ENCODE assay signal across 8 mouse cellular contexts in genomic region chr4:151604481-151604880, GRCm38 (mm10).
A peak's percentile ranks its signal among the peaks of the same experiment; 100 is the strongest.
DNase-seq lines count a peak whose midpoint lies in the region; ATAC-seq and TF ChIP-seq lines count a peak whose summit lies in the region.

No protein-coding gene starts in this region.

- WGBS in embryonic facial prominence, embryonic 12.5 days = 8% methylated on average over 16 of the region's 16 CpGs
- WGBS in heart, embryonic 13.5 days = 5% methylated on average over 16 of the region's 16 CpGs
- WGBS in kidney, embryonic 16.5 days = 6% methylated on average over 16 of the region's 16 CpGs
- 10% methylated on average over 16 of the region's 16 CpGs for WGBS in liver, embryonic 14.5 days (ENCODE audit: insufficient replicate concordance)

- no peaks in the 10 kb centered on the region for H3K27me3 ChIP-seq in embryonic facial prominence, embryonic 12.5 days
- peaks cover 11% of the 10 kb centered on the region; the same call in 1 of the 2 replicates for H3K27me3 ChIP-seq in heart, embryonic 13.5 days (replicated peaks)
- no peaks in the 10 kb centered on the region; the same call in 1 of the 2 replicates for H3K27me3 ChIP-seq in kidney, embryonic 16.5 days (ENCODE audit: insufficient read depth, low read length)
- H3K27me3 ChIP-seq in liver, embryonic 14.5 days (ENCODE audit: control insufficient read depth, insufficient read depth, low read length) = no peaks in the 10 kb centered on the region

- no peak overlapping the region for H3K9ac ChIP-seq in embryonic facial prominence, embryonic 12.5 days
- no peak overlapping the region for H3K9ac ChIP-seq in heart, embryonic 13.5 days
- H3K9ac ChIP-seq in kidney, embryonic 16.5 days (replicated peaks; ENCODE audit: low read length) = no peak overlapping the region
- no peak overlapping the region for H3K9ac ChIP-seq in liver, embryonic 14.5 days (replicated peaks)

- H3K4me1 ChIP-seq in embryonic facial prominence, embryonic 12.5 days = no peaks in the 10 kb centered on the region
- H3K4me1 ChIP-seq in heart, embryonic 13.5 days = no peaks in the 10 kb centered on the region
- H3K4me1 ChIP-seq in kidney, embryonic 16.5 days (ENCODE audit: insufficient read depth, low read length) = no peaks in the 10 kb centered on the region
- no peaks in the 10 kb centered on the region for H3K4me1 ChIP-seq in liver, embryonic 14.5 days (replicated peaks; ENCODE audit: control insufficient read depth in 2 of 2, insufficient read depth in 2 of 2, low read length in 1 of 2)

- H3K4me3 ChIP-seq in embryonic facial prominence, embryonic 12.5 days = no peak overlapping the region
- no peak overlapping the region for H3K4me3 ChIP-seq in heart, embryonic 13.5 days
- no peak overlapping the region for H3K4me3 ChIP-seq in kidney, embryonic 16.5 days (ENCODE audit: low read length)
- H3K4me3 ChIP-seq in liver, embryonic 14.5 days (ENCODE audit: insufficient read depth in 1 of 2, low read depth in 2 of 2, low read length in 2 of 2) = no peak overlapping the region

- no peak overlapping the region for H3K27ac ChIP-seq in embryonic facial prominence, embryonic 12.5 days
- no peak overlapping the region for H3K27ac ChIP-seq in heart, embryonic 13.5 days (replicated peaks)
- H3K27ac ChIP-seq in kidney, embryonic 16.5 days (ENCODE audit: low read length) = no peak overlapping the region
- H3K27ac ChIP-seq in liver, embryonic 14.5 days = no peak overlapping the region

- H3K4me2 ChIP-seq in embryonic facial prominence, embryonic 12.5 days (replicated peaks) = no peak overlapping the region
- H3K4me2 ChIP-seq in heart, embryonic 13.5 days = no peak overlapping the region
- H3K4me2 ChIP-seq in kidney, embryonic 16.5 days (replicated peaks; ENCODE audit: low read depth, low read length) = no peak overlapping the region
- H3K4me2 ChIP-seq in liver, embryonic 14.5 days (ENCODE audit: low read depth) = no peak overlapping the region

- no peaks in the 10 kb centered on the region for H3K9me3 ChIP-seq in embryonic facial prominence, embryonic 12.5 days
- no peaks in the 10 kb centered on the region for H3K9me3 ChIP-seq in heart, embryonic 13.5 days
- H3K9me3 ChIP-seq in kidney, embryonic 16.5 days (ENCODE audit: low read length) = no peaks in the 10 kb centered on the region
- no peaks in the 10 kb centered on the region for H3K9me3 ChIP-seq in liver, embryonic 14.5 days (ENCODE audit: control insufficient read depth, low read length)

- TF ChIP-seq EP300 in liver, embryonic 14.5 days (IDR thresholded peaks at IDR 0.05; ENCODE audit: low read depth) = no peak

- peak; percentile 41 for DNase-seq in layer of hippocampus, adult 11-12 months (ENCODE audit: low spot score)
- DNase-seq in layer of hippocampus, adult 9-10 months (ENCODE audit: low spot score) = no peak
- DNase-seq in liver, embryonic 14.5 days (ENCODE audit: low read depth in 3 of 3, low spot score in 3 of 3) = peak; percentile 28 to 43 (median 33)
- peak; percentile 92 for DNase-seq in ovary, postnatal 14 days (ENCODE audit: low spot score)
- peak; percentile 81 to 91 for DNase-seq in urinary bladder, postnatal 4 days (ENCODE audit: low spot score in 2 of 2)

- no peaks in the 10 kb centered on the region for H3K36me3 ChIP-seq in embryonic facial prominence, embryonic 12.5 days
- no peaks in the 10 kb centered on the region for H3K36me3 ChIP-seq in heart, embryonic 13.5 days
- no peaks in the 10 kb centered on the region for H3K36me3 ChIP-seq in kidney, embryonic 16.5 days (ENCODE audit: insufficient read depth, low read length)
- no peaks in the 10 kb centered on the region for H3K36me3 ChIP-seq in liver, embryonic 14.5 days (replicated peaks; ENCODE audit: control insufficient read depth, insufficient read depth, low read depth)

- TF ChIP-seq CTCF in liver, embryonic 14.5 days (IDR thresholded peaks at IDR 0.05; ENCODE audit: low read depth) = no peak

- ATAC-seq in embryonic facial prominence, embryonic 12.5 days (ENCODE audit: insufficient number of reproducible peaks, insufficient read depth, low FRiP score, low TSS enrichment) = peak; percentile 84
- peak; percentile 58; the same call in 1 of the 2 replicates for ATAC-seq in heart, embryonic 13.5 days (ENCODE audit: extremely low read depth, insufficient number of reproducible peaks, low FRiP score, low TSS enrichment)
- ATAC-seq in kidney, embryonic 16.5 days (ENCODE audit: low FRiP score, low TSS enrichment) = peak; percentile 92; the same call in 1 of the 2 replicates
- ATAC-seq in liver, embryonic 14.5 days (ENCODE audit: insufficient read depth) = no peak; the same call in 1 of the 2 replicates
